Mouse (Mus musculus): Measurements from ENCODE around the gene Klrg1.

Gene Klrg1

GRCm38 (mm10) chr6:122291735-122292134 is 9.1 kb upstream of the Klrg1 start:
- DNase-seq: no peak

DNA sequence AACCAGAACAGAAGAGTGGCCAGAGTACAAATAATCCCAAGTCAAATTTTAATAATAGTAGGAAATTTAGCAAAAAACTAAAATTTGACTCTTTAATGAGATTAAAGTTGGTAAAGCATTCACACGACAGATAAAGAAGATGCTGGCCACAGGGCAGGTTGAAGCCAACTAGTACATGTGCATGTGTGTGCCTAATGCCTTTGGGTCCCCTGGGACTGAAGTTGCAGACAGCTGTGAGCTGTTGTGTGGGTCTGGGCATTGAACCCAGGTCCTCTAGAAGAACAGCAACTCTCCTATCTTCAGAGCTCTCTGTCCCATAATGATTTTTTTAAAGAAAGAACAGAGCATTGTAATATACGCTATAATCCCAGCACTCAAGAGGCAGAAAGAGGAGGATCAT is 8.6 kb upstream of the Klrg1 start:
- no peak for DNase-seq

GRCm38 (mm10) chr6:122290253-122290652 is 7.6 kb upstream of the Klrg1 start:
- no peak for DNase-seq

DNA sequence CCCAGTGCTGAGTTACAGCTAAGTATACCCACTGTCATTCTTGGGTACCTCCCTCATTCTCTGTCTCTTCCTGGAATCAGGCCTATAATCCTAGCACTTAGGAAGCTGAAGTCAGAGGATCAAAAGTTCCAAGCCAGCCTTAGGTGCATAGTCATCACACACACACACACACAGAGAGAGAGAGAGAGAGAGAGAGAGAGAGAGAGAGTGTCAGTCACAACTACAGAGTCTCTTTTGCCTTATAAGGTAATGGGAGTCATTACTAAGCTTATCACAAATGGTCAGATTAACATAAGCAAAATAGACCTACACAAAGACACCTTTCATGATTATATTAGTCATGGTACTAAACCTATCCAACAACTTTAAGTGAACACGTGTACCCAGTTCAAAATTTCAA is 6.6 kb upstream of the Klrg1 start:
- DNase-seq: no peak

DNA sequence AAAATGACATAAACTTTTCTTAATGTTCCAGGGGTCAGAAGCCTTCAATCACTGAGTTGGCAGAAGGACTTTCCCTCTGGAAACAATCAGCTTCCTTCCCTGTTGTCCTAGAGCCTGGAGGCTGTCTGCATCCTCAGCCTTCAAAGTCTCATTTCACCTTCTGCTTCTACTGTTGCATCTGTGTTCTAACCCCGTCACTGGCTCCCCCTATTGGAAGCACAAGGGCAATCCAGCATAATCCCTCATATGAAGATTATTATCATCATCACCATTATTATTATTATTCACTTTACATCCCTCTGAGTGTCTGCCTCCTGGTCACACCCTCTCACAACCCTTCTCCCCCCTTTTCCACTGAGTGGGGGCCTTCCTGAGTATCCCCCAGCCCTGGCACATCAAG is 5.6 kb upstream of the Klrg1 start:
- no peak for DNase-seq

DNA sequence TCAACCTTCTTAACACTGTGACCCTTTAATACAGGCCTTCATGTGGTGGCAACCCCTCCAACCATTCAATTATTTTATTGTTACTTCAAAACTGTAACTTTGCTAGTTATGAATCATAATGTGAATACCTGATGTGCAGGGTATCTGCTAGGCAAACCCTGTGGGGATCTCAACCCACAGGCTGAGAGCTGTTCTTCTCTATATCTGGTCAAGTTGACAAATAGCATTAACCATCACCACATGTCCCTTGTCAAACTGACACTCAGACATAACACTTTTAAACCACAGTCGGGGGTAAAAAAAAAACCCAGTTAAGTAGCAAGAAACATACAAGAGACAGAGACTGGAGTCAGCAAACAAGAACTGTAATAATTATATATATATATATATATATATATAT is 2.1 kb upstream of the Klrg1 start:
- DNase-seq: no peak

DNA sequence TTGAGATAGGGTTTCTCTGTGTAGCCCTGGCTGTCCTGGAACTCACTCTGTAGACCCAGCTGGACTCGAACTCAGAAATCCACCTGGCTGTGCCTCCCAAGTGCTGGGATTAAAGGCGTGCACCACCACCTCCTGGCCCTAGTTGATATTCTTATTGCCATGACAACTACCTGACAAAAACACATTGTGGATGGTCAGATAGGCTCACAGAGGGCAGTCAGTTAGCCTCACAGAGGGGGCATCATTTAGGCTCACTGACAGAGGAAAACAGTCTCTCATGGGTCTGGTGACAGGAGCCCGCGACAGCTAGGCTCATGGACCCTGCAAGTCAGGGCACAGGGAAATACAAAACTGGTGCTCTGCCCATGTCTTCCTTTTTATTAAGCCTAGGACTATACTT is 1.6 kb upstream of the Klrg1 start:
- no peak for DNase-seq

DNA sequence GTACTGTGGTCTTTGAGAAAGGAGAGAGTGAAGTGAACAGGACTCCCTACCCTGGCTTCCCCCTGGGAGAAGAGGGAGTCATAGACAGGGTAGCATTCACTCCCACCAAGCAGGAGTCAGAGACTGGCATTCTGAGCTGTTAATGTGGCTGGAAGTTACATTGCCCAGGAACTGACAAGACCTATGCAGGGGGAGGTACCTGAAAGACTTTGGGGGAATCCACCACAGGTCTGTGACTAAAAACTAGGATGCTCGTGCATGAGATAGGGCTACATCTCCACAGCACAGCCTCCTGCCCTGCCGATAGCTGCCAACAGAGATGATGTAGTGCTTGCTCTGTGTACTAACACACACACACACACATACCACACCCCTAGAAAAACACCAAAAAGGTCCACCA is 747 bp upstream of the Klrg1 start:
- DNase-seq: no peak

DNA sequence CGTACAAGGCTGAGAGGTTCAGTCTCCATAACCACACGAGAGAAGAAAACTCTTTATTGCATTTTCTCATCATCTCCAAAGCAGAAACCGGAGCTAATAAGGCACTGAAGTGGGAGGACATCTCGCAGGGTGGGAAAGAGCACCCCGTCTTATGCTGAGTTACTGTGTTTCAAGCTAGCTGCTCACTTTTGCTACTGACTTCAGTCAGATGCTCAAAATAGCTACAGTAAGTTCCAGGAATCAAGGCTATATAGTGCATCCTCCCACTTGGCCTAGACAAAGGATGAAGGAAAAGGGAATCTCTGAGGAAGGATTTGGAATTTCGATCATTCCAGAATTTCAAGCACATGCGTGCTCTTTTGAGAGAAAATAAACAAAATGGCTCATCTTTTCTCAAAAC is 6.1 kb downstream of the Klrg1 start:
- DNase-seq: no peak

- no peak for DNase-seq
Observed at GRCm38 (mm10) chr6:122274546-122274945, 8.1 kb downstream of the Klrg1 start.

- DNase-seq: no peak
Observed at GRCm38 (mm10) chr6:122270152-122270551, 12.5 kb downstream of the Klrg1 start.

DNA sequence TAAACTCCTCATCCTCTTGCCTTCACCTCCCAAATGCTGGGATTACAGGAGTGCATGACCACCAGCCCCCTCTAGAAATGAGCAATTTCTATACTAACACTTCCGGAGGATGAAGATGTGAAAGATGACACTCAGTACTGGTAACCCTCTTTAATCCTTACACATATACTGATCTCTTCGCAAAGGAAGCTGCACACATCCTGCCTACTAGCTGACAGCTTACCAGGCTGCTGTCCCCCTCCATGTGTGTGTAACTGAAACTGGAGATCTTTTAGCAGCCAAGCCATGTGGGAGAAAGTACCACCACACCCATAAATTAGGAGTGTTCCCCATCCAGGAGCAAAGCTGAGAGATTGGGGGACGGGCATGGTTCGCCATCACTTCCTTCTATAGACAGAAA is 13.5 kb downstream of the Klrg1 start:
- no peak for DNase-seq

GRCm38 (mm10) chr6:122268561-122268960 is 14.1 kb downstream of the Klrg1 start:
- no peak for DNase-seq

DNA sequence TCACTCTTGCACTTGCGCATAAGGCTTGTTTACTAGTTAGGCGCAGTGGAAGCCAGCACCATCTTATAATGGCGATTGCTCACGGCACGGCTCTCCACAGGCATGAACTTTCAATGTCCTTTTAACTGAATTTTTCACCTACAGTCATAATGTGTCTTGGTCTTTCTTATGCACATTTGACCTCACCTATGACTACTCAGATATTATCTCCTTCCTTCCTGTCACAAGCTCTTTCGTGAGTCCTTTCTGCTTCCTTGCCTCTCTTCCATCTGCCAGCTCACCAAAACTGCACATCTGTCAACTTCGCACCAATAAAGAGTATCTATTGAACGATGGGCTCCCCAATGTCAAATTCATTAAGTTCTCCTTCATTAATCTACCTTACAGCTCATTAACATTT is 20.1 kb downstream of the Klrg1 start:
- DNase-seq: no peak

- no peak for DNase-seq
Observed at GRCm38 (mm10) chr6:122252146-122252545, 30.5 kb downstream of the Klrg1 start.

GRCm38 (mm10) chr6:122250033-122250432 is 32.6 kb downstream of the Klrg1 start:
- no peak for DNase-seq
